Mouse (Mus musculus) c-Kit-positive CD71-positive TER-119-negative erythroid progenitor cells, embryonic 14.5 days (primary cell): ENCODE measurements around the gene Slitrk5.
"Not testable (repeated sequence)": the region's sequence is repeated elsewhere in the genome, so short reads cannot be mapped to it uniquely, and the experiment has no call there.

Experiments used
- DNase-seq: peaks from one replicate; pipeline ENCODE4 v3.0.0-alpha.2; 2013; ENCODE audit warnings: low read depth

Slitrk5 gene

DNA sequence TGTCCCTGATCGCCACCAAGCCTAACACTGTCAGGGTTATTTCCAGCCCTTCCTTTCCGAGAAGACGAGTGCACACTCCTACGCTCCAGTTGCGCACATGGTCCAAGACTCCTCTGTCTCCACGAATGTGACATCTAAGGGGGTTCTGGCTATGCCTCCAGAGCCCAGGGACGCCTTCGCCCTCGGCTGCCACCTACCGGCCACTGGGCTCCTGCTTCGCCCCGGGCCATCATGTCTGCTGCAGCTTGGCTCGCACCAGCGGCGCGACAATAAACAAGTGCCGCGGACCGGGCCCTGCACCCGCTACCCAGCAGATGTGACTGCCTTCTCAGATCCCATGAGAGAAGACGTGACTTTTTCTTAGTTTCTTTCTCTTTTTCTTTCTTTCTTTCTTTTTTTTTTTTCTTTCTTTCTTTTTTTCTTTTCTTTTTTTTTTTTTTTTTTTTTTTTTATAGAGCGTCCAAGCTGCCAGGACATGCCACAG, at the start of gene Slitrk5:
TSS of gene Slitrk5 (plus strand) at position 434 of the 484 bp plus-strand sequence.
- DNase-seq: peak; percentile 30

DNA sequence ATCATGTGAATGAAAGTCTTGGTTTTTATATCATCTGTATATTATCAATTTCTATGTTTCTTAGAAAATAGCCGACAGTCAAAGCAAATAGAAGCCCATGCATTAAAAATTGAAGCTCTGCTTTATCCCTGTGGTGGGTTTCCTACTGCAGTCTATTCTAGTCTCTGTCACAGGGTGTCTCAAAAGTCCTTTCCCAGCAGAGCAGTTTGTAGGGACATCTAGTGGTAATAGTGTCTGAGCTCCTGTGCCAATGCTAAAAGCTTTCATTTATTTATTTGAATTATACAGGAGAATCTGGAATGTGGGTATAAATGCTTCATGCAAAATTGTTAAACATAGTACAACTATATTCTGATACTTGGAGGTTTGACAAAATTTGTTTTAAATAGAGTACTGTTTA, 2.0 kb upstream of the Slitrk5 start:
- DNase-seq: no peak

DNA sequence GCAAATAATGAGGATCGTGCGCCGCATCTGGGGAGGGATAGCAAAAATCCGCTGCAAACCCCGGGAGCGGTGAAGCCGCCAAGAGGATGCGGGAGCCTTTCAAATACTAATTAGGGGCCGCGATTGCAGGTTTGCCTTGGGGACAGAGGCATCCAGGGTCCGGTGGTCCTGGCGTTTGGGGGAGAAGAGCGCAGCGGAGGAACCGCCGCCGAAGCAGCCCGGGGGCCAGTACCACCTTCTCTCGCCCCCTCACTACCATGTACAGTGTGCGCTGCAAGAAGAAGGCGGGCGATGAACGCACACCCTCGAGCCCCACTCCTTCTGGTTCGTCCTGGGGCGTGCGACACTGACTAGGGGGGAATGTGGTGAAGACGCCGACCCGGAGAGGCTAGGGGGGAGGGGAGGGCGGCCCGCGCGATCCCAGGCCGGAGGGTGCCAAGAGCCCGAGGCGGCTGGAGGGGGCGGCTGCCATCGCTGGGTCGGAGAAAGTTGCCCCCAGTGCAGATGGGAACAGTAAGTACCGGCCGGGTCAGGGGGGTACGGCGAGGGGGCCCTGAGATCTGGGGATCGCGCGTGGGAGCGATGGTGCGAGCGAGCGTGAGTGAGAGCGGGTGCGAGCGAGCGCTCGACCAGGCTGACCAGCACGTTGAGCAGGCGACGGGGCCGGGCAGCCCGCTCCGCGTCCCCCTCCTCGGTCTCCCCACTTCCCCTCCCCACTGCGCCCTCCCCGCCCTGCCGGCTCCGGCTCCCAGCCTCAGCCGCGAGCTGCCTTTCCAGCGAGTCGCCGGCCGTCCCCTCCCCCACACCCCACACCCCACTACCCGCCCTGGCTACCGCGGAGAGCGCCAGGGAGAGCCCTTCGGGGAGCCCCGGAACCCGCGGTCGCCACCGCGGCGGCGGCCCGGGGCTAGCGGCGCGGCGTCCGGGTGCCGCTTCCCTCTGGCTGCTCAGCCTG, 591 bp downstream of the Slitrk5 start:
- no peak for DNase-seq

DNA sequence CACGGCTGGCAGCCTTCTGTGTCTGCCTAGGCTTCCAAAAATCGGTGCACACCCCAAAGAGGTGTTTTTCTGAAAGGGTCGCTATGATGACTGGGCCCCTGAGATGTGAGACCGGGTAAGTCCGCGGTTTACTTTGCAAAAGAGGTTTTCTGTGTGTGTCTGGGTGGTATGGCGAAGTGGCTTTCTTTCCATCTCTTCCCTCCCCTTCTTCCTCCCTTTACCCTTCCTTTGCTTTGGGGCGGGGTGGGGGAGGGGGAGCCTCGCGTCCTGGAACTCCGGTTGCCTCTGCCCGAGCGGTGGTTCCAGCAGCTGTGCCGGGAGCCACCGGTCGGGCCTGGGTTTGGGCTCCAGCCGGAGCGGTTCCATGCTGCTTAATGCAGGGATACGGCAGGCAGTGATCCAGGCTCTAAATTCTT, 1.3 kb downstream of the Slitrk5 start:
- no peak for DNase-seq

DNA sequence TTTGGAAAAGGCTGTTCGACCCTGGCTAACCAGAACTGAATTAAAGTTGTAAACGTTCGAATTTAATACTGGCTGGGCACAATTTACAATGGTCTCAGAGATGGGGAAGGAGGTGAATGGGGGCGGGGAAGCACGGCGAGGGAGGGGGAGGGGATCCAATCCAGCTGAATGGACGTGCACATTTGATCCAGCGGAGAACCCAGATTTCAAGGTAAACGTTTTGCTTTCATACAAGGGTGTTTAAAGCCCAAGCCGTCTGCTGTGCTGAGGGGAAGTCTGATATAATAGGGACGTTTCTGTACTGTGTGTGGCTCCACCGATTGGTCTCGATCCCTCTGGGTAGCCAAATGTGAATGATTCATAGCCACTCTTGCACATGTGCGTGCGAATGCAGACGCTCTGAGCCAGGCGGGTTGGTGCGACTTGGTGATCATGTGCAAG, 2.0 kb downstream of the Slitrk5 start:
- no peak for DNase-seq

DNA sequence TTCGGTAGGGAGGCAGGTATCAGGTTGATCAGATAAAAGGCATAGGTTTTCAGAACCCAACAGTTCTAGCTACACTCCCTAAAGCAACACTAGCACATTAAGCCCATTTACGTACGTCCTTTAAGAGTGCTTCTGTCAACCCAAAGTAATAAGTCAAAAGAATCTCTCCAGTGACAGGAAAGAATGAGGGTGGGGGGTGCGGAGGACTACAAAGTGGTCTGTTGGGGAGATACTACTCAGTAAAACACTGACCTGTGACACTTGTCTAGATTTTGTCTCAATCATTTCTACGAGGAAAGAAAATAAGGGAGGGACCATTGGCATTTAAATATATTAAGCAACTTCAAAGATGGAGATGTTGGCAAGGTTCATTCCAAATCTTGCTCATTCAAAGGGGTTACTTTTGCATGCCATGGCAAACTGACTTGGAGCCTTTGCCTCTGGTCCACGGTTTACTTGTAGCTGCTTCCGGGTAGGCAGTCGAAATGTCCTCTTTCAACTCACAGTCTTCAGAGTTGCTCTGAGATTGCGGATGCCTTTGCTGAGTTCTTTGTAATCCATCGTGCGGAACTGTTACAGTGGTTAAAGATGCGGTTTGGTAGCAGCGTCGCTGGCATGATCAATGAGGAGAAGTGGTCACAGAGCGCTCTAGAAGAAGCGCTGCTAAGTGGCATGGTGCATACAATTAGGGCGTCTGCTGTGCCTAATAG, 2.6 kb downstream of the Slitrk5 start:
- DNase-seq: no peak

DNA sequence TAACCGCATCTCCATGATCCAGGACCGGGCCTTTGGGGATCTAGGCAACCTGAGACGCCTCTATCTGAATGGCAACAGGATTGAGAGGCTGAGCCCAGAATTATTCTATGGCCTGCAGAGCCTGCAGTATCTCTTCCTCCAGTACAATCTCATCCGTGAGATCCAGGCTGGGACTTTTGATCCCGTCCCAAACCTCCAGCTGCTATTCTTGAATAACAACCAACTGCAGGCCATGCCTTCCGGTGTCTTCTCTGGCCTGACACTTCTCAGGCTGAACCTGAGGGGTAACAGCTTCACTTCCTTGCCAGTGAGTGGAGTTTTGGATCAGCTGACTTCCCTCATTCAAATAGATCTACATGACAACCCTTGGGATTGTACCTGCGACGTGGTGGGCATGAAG, 5.4 kb downstream of the Slitrk5 start:
- no peak for DNase-seq

DNA sequence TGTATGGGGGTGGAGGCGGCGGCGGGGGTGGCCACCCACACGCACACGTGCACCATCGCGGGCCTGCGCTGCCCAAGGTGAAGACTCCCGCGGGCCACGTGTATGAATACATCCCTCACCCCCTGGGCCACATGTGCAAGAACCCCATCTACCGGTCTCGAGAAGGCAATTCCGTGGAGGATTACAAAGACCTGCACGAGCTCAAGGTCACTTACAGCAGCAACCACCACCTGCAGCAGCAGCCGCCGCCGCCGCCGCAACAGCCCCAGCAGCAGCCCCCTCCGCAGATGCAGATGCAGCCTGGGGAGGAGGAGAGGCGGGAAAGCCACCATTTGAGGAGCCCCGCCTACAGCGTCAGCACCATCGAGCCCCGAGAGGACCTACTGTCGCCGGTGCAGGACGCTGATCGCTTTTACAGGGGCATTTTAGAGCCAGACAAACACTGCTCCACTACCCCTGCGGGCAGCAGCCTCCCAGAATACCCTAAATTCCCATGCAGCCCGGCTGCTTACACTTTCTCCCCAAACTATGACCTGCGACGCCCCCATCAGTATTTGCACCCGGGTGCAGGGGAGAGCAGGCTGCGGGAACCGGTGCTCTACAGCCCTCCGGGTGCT, 6.3 kb downstream of the Slitrk5 start:
- DNase-seq: no peak

DNA sequence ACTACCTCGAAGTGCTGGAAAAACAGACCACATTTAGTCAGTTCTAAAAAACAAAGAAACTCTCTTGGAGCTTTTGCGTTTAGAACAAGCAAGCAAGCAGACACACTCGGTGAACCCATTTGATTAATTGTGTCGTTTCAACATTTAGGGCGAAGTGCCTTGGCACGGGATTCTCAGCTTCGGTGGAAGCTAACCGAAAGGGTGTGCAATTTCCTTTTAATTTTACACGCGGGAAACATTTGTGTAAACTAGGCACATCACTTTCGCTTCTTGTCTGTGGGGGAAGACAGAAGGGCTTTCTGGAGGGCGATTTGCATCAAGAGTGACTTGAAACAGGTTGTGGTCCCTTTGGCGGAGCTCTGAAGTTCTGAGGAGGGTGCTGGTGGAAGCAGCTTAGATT, 6.9 kb downstream of the Slitrk5 start:
- no peak for DNase-seq

DNA sequence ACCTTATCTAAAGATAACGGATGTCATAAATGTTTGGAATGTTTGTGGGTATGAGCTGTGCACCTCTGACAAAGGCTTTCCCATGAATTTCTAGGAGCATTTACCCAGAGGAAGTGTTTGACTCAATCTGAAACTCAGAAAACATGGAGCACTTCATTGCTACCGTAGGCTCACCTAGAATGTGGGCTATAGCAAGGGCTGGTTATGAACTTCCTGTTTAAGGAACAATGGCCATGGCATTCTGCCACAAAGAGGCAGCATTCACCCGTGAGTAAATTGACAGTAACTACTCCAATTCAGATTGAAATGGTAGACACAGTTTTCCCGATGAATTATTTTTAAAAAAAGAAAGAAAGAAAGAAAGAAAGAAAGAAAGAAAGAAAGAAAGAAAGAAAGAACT, 8.6 kb downstream of the Slitrk5 start:
- DNase-seq: no peak

DNA sequence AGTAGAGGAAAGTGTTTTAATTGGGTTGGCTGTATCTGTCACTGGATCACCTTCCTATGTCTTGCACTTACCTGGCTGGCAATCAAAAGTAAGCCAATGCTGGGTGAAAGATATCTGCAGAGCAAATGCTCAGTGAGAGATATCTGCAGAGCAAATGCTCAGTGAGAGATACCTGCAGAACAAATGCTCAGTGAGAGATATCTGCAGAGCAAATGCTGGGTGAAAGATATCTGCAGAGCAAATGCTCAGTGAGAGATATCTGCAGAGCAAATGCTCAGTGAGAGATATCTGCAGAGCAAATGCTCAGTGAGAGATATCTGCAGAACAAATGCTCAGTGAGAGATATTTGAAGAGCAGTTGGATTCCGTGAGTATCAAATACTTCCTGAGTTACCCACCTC, 15.2 kb downstream of the Slitrk5 start:
- DNase-seq: not testable (repeated sequence)

DNA sequence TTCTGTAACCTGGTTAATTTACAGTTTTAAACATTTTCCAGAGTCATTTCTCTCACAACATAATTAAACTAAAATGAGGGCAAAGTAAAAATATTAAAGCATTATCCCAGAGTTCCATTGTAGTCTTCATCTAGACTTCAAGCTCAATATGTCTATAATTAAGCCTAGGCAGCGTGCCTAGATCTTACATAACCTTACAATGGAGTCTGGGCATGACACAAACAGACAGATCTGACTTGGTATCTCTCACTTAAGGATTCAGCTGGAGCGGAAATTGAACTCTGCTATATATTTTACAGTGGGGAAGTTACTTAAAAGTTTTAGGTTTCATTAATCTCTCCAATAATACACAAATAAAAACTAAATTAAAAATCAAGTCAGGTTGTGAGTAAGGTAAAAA, 54.9 kb downstream of the Slitrk5 start:
- no peak for DNase-seq
